Mouse (Mus musculus) heart, postnatal 36 days (tissue): Measurements from ENCODE around the gene Tnr. TPM values are rescaled to one million over a fixed set of nuclear protein-coding genes. Genes with fewer than 3 reads are reported as not detected.

Experiments used
- DNase-seq, 2 experiments: peaks; one replicate each; pipeline ENCODE4 v3.0.0; 2021 to 2022
- intact Hi-C: fragments of 180-260 bp; cut with DNase I; formaldehyde crosslinking; loops from one replicate; pipeline ENCODE4 v1.15.1; 2025
- total RNA-seq, 2 experiments: library from RNA; stranded (reverse); gene quantifications; 2 replicates each; pipeline ENCODE4 v1.2.3; 2021

Tnr gene
- total RNA-seq, 2 experiments from 2014 or later: 0.17 to 0.68 TPM

DNA sequence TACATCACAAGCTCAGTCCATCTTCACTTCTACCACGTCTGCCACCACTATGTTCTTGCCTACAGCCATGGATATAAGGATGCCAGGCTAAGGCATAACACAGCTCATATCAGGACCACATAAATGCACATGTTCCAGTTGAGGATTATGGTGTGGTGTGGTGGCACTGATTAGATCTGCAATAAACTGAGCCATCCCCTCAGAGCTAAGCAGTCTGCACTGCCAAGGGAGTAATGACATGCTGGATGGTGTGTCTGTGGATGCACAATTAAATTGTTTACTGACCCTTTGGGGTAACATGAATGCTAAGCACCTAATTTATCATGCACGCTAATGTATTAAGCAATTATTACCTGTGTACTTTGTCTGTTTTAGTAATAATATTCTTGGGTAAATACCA is 95.6 kb downstream of the Tnr start:
- intact Hi-C loops: no loop called here
- no peak for DNase-seq

DNA sequence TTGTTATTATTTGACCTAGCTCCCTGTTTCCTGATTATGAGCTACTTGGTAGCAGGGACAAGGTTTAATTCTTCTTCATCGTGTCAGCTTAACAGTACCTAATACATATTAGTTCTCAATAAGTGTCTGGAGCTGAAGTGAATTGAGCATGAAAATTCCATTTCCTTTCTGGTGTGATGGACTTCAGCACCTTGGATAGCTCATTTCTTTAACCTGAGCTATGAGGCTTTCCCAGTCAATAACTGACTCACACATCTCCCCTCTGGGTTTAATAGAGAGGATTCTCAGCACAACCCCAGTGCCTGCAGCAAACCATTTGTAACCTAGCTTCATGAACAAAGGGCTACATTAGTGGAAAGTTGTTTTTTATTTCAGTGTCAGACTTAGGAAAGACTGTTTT is 97.8 kb downstream of the Tnr start:
- no peak for DNase-seq
- intact Hi-C loops: no loop called here

- intact Hi-C loops: no loop called here
- no peak for DNase-seq
Observed at GRCm38 (mm10) chr1:159629119-159629518, 105.5 kb downstream of the Tnr start.

DNA sequence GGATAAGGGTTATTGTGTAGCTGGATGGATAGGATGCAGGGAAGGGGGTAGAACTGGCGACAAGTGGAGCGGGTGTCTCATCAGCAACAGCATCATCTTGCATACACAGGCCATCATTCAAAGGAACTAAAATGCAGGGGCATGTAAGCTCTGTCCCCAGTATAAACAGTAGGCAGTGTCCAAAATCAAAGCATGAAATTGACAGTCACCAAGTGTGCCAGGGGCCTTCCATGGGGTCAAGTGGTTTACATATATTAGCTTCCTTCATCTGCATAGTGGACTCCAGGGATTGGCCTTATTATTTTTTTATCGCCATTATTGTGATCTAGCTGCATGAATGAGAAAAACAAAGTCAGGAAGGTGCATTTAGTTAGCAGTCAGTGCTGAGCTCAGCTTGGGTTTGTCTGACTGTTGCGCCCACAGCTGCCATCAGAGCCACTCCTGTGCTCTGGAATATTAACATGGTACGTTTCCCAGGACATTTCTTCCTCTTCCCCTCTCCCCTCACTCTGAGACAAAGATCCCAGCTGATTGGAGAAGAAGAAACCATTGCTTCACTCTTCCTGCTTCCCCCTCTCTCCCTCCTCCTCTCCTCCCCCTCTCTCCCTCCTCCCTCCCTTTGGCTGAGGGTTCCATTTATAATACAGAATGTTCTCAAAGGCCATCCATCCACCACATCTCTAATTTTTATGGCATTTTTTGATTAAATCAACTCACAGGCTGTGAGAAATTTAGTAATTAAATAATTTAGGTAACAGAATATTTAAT is 106.4 kb downstream of the Tnr start:
- no peak for DNase-seq
- intact Hi-C loops: no loop called here

- DNase-seq: no peak
- intact Hi-C loops: no loop called here
Observed at GRCm38 (mm10) chr1:159632558-159632957, 109.0 kb downstream of the Tnr start.

- intact Hi-C loops: no loop called here
Observed at GRCm38 (mm10) chr1:159639408-159639807, 115.8 kb downstream of the Tnr start.

DNA sequence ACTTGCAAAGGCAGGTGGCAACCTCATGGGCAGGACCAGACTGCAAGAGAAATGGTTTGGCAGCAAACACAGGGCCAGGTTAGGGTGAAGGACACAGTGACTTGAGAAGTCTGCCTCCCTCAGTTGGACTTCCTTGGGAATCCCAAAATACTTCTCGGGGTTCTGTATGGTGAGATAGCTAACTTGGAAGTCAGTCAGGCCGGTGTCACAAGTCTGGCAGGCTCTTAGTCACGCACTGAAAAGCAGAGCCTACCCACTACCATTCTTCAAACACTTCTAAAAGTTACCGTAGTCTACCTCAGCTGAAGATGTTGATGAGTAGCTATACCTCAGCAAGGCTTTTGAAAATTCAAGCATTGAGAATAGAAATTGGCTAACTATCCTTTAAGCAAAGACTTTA is 122.2 kb downstream of the Tnr start:
- intact Hi-C loops: no loop called here
- DNase-seq: no peak

More at GRCm38 (mm10) chr1:159639408-159639807, 115.8 kb downstream of the Tnr start:
- no peak for DNase-seq

GRCm38 (mm10) chr1:159650486-159650885 is 126.9 kb downstream of the Tnr start:
- intact Hi-C loops: no loop called here
- no peak for DNase-seq

DNA sequence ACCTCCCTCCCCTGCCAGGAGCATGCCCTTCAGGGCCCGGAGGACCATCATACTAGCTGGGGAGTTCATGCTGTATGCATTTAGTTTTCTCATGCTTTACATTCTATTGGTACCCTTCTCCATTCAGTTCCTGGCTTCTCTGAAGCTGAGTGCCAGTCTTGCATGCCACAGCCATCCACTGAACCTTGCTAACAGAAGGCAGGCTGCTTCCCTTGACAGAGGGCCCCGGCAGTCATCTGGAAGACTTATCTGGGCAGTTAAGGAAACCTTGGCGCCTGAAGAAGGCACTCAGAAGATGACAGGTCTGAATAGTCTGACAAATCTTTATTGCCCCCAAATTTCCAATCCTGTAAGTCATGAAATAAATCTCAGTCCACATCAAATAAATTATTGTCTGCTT is 131.7 kb downstream of the Tnr start:
- DNase-seq: no peak

DNA sequence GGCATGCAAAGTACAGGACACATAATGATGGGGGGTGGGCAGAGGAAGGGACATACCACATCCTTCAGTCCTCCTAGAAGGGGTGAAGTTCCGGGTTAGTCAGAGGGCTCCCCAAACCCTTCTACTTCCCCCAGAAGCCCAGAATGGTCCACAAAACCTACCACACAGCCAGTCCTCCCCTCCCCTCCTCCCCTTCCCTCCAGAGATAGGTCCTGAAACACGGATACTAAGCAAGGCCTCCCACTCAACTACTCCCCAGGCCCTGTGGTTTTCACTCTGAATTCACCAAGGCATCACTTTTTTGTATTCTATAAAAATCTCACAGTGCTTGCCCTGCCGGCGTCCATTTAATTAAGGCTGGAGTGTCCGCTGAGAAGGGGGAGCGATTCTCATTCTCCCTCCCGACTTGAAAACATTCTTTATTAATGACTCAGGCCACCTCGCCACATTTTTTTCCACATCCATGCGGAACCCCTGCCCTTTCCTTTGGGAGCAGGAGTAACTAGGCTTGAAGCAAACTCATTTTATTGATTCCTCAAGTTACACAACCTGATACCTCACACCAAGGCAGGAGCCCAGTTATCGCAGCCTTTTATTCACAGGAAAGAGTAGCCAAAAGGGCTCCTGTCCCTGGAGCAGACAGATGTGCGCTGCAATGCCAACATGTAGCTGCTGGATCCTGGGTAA is 134.4 kb downstream of the Tnr start:
- intact Hi-C loops: no loop called here
- DNase-seq: no peak

More for the DNA sequence above, 131.7 kb downstream of the Tnr start:
- intact Hi-C loops: no loop called here

- intact Hi-C loops: no loop called here
Observed at GRCm38 (mm10) chr1:159660620-159661501, 137.3 kb downstream of the Tnr start.

GRCm38 (mm10) chr1:159664496-159664895 is 140.9 kb downstream of the Tnr start:
- no peak for DNase-seq
- intact Hi-C loops: no loop called here

More at GRCm38 (mm10) chr1:159660620-159661501, 137.3 kb downstream of the Tnr start:
- DNase-seq: no peak

- intact Hi-C loops: no loop called here
- DNase-seq: no peak
Observed at GRCm38 (mm10) chr1:159664945-159665344, 141.4 kb downstream of the Tnr start.

- peak; percentile 39 to 41 for DNase-seq
- intact Hi-C loops: no loop called here
Observed at GRCm38 (mm10) chr1:159670629-159671150, 147.1 kb downstream of the Tnr start.

GRCm38 (mm10) chr1:159671181-159671580 is 147.6 kb downstream of the Tnr start:
- intact Hi-C loops: no loop called here
- no peak for DNase-seq

- no peak for DNase-seq
- intact Hi-C loops: no loop called here
Observed at GRCm38 (mm10) chr1:159674240-159674639, 150.7 kb downstream of the Tnr start.

DNA sequence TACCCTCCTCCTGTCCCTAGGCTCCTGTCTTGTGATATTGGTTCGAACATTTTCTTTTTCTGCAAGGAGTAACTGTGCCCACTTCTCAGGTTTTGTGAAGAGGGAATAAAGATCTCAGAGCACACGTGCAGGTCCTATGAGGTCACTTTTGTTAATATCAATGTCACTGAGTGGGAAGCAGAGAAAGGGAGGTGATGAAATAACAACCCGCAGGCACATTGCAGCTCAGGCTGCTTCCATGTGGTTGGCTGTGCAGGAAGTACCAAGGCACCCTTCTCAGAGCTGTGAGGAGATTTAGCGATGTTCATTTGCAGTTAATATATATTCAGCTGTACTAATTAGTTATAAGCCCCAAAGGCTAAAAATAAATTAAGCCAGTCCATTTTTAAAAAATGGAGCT is 151.9 kb downstream of the Tnr start:
- no peak for DNase-seq
- intact Hi-C loops: no loop called here

- DNase-seq: peak in 1 of 2 experiments; percentile 10
- intact Hi-C loops: no loop called here
Observed at GRCm38 (mm10) chr1:159678221-159678935, 154.8 kb downstream of the Tnr start.

DNA sequence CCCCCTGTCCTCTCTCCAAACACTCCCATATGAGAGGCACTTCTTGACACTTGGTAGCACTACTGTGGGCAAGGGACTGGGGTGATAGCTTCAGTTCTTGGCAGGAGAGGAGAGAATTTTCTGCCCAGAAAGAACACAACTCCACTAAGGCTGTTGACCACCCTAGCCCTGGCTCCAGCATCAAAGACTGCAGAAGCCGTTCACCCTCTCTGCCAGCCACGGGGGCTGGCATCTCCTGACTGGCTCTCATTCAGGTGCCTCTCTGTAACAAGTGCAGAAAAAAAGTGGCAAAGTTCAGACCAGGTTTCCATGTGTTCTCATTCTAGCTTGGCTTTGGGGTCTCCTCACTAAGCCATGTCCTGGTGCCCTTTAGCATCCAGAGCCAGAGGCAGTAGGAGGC is 157.7 kb downstream of the Tnr start:
- intact Hi-C loops: no loop called here
- DNase-seq: no peak
